Mouse (Mus musculus) intestine, embryonic 14.5 days (tissue): ENCODE results near the gene Rai14. TPM values are rescaled to one million over a fixed set of nuclear protein-coding genes. Genes with fewer than 3 reads are reported as not detected.

Source experiments
- ATAC-seq: fragments of 200-750 bp; cut with Nextera tagmentation; replicated peaks from 2 replicates; pipeline ENCODE4 v1.8.0; 2017; ENCODE audit warnings: low read depth, moderate number of reproducible peaks, moderate TSS enrichment, moderate library complexity; ENCODE audit not compliant: low FRiP score, low TSS enrichment
- DNase-seq: peaks from one replicate; pipeline ENCODE4 v3.0.0-alpha.2; 2018; ENCODE audit warnings: low spot score
- H3K27ac ChIP-seq: fragments of 300-500 bp; sonication (generic); 2 replicates; pipeline ENCODE4 v1.5.1; 2014; ENCODE audit warnings: low read depth, mild to moderate bottlenecking, control low read depth
- H3K27me3 ChIP-seq: fragments of 300-500 bp; sonication (generic); replicated peaks from 2 replicates; pipeline ENCODE4 v1.6.1; 2014; ENCODE audit warnings: low read length, control low read depth; ENCODE audit not compliant: control insufficient read depth, insufficient read depth
- H3K36me3 ChIP-seq: fragments of 300-500 bp; sonication (generic); 2 replicates; pipeline ENCODE4 v1.6.1; 2014; ENCODE audit warnings: low read length, control low read depth; ENCODE audit not compliant: control insufficient read depth, insufficient read depth
- H3K4me1 ChIP-seq: fragments of 300-500 bp; sonication (generic); replicated peaks from 2 replicates; pipeline ENCODE4 v1.6.1; 2014; ENCODE audit warnings: low read length, control low read depth, mixed read lengths; ENCODE audit not compliant: control insufficient read depth, insufficient read depth
- H3K4me2 ChIP-seq: fragments of 300-500 bp; sonication (generic); 2 replicates; pipeline ENCODE4 v1.6.1; 2014; ENCODE audit warnings: low read length
- H3K4me3 ChIP-seq: fragments of 300-500 bp; sonication (generic); 2 replicates; pipeline ENCODE4 v1.5.1; 2014; ENCODE audit warnings: low read depth, low read length, control low read depth, mixed read lengths
- H3K9ac ChIP-seq: fragments of 300-500 bp; sonication (generic); 2 replicates; pipeline ENCODE4 v1.6.1; 2014; ENCODE audit warnings: mild to moderate bottlenecking, low read length
- H3K9me3 ChIP-seq: fragments of 300-500 bp; sonication (generic); 2 replicates; pipeline ENCODE4 v1.6.1; 2016; ENCODE audit warnings: low read length, control low read depth; ENCODE audit not compliant: control insufficient read depth
- WGBS: fragments of 180-500 bp; shearing (Covaris S2); extraction: QIAGEN DNeasy Blood & Tissue Kit; methylation state at CpG from one replicate; pipeline ENCODE4 v1.1.7; 2014; 5-methylcytosine and 5-hydroxymethylcytosine counted together
- polyA plus RNA-seq: library from polyadenylated mRNA; unstranded; fragments of >200 nt; fragmentation: Nextera tagmentation; extraction: Ambion mirVana; gene quantifications from 2 replicates; pipeline ENCODE4 v1.2.1, GENCODE M21; 2014

Gene Rai14
- polyA plus RNA-seq, 1 experiment from 2014 or later, result 20.4 TPM

DNA sequence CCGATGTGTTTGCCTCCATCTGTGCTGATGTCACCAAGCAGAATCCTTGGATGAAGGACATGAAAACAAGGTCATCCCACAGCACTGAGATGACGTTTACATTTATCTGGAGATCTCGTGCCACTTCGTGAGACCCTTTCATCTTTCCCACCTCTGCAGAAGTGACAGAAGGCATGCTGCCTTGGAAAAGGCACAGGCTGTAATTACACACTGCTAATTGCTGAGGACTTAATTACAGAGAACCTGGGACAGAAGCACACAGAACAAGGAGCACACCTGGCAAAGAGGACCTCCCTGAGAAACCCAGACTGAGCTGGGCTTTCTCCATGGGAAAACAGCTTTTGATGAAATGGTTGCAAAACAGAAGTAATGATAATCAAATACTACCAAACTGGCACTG lies 21.8 kb downstream of the Rai14 start:
- ATAC-seq (no peak), DNase-seq (no peak)
- H3K9ac ChIP-seq, result no peak overlapping the region
- H3K27me3 ChIP-seq, result no peaks in the 10 kb centered on the region
- no peaks in the 10 kb centered on the region for H3K9me3 ChIP-seq
- no peak overlapping the region for H3K4me3 ChIP-seq
- 0 out of 2 replicates have a peak, but pooled peaks cover 2% of the 10 kb centered on the region for H3K36me3 ChIP-seq
- H3K4me2 ChIP-seq, result no peak overlapping the region
- no peak overlapping the region for H3K27ac ChIP-seq
- peaks cover 9% of the 10 kb centered on the region for H3K4me1 ChIP-seq
- WGBS, result 33% methylated on average over 4 of the region's 4 CpGs

DNA sequence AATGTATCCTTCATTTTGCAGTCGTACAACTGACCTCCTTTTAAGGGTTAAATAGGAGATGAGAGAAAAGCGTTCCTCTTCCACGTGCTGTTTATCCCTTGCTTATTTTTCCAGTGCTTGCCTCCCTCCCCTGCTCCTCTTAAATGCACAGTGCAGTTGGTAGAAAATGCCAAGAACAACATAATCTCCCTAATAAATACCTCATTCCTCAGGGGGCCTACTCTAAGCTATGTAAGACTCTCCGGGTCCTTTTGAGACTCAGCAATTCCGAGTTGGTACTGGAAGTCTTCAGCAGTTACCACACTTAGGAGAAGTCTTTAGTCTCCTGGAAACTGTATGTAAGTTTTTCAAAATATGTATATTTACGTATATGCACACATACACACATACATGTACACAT lies 22.9 kb downstream of the Rai14 start:
- H3K4me2 ChIP-seq, result no peak overlapping the region
- WGBS, result 40% methylated on average over 6 of the region's 6 CpGs
- ATAC-seq (no peak), DNase-seq (no peak)
- no peaks in the 10 kb centered on the region for H3K27me3 ChIP-seq
- H3K4me3 ChIP-seq, result no peak overlapping the region
- H3K9me3 ChIP-seq, result no peaks in the 10 kb centered on the region
- H3K27ac ChIP-seq, result no peak overlapping the region
- no peak overlapping the region for H3K9ac ChIP-seq
- peaks cover 8% of the 10 kb centered on the region; the same call in 1 of the 2 replicates for H3K36me3 ChIP-seq
- peaks cover 9% of the 10 kb centered on the region for H3K4me1 ChIP-seq

DNA sequence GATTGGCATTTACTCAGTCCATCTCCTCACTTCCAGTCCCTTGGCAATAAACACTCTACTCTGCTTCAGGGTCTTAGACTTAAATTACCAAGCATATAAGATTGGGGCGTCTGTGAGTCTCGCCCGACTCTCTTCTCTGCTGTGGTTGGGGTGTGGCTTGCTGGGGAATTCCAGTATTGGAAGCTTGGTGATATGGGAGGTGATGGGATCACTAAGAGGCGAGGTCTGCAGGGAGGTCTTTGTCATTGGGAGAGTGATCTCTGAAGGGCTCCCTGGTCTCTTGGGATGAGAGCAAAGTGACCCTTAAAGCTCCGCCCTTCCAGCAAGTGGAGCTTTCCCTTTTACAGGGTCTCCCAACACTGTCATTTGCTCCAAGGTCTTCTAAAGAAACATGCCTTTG lies 23.5 kb downstream of the Rai14 start:
- Histone ChIP-seq H3K4me3 (no peak overlapping the region), H3K36me3 (peaks cover 8% of the 10 kb centered on the region; the same call in 1 of the 2 replicates), H3K4me2 (peak overlapping the region; percentile 26), H3K4me1 (peaks cover 12% of the 10 kb centered on the region), H3K9me3 (no peaks in the 10 kb centered on the region), H3K27ac (no peak overlapping the region), H3K9ac (no peak overlapping the region), H3K27me3 (no peaks in the 10 kb centered on the region)
- 64% methylated on average over 5 of the region's 5 CpGs for WGBS
- DNase-seq (no peak), ATAC-seq (no peak)

DNA sequence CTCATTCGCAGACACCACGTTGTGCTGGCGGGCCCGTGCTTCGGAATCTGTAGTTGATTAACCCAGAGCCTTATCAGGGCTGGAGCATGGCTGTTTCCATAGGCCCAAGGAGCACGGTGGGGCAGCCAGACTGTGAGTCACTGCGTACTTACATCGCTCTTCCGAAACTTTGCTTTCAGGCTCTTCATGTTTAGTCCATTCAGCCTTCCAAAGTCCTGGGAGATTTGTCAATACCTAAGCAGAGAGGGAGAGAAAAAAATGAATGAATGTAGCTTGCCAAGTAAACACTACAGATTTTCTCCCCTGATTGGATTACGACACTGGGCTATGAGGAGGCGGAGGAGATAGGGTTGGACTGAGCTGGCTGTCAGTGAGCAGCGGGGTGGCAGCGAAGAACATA lies 24.2 kb downstream of the Rai14 start:
- DNase-seq (no peak), ATAC-seq (peak; percentile 84)
- peaks cover 8% of the 10 kb centered on the region; the same call in 1 of the 2 replicates for H3K36me3 ChIP-seq
- 75% methylated on average over 13 of the region's 13 CpGs for WGBS
- H3K9ac ChIP-seq, result no peak overlapping the region
- peak overlapping the region; percentile 26 for H3K4me2 ChIP-seq
- no peak overlapping the region for H3K4me3 ChIP-seq
- no peaks in the 10 kb centered on the region for H3K27me3 ChIP-seq
- H3K4me1 ChIP-seq, result peaks cover 18% of the 10 kb centered on the region
- H3K9me3 ChIP-seq, result no peaks in the 10 kb centered on the region
- no peak overlapping the region; the same call in 1 of the 2 replicates for H3K27ac ChIP-seq

GRCm38 (mm10) chr15:10689304-10689703 lies 25.1 kb downstream of the Rai14 start:
- WGBS, result 81% methylated on average over 11 of the region's 11 CpGs
- Histone ChIP-seq H3K4me3 (no peak overlapping the region), H3K36me3 (peaks cover 8% of the 10 kb centered on the region; the same call in 1 of the 2 replicates), H3K27me3 (no peaks in the 10 kb centered on the region), H3K4me1 (peaks cover 18% of the 10 kb centered on the region), H3K9ac (no peak overlapping the region), H3K27ac (no peak overlapping the region), H3K9me3 (no peaks in the 10 kb centered on the region), H3K4me2 (no peak overlapping the region)
- no peak for ATAC-seq
- DNase-seq, result no peak

DNA sequence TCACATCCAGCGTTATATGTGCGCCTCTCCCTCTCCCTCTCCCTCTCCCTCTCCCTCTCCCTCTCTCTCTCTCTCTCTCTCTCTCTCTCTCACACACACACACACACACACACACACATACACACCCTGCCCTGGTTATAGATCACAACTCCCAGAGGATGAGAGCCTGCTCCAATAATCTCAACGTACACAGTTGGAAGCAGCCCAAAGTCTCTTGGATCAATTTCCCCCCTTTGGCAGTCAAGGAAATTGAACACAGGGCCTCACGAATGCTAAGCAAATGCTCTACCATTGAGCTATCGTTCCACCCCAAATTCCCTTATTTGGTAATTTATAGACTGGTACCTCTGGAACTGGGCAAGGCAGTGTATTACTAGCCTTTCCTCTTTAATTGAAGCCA lies 25.7 kb downstream of the Rai14 start:
- Histone ChIP-seq H3K27me3 (no peaks in the 10 kb centered on the region), H3K4me3 (no peak overlapping the region), H3K4me1 (peaks cover 18% of the 10 kb centered on the region), H3K9ac (no peak overlapping the region), H3K4me2 (no peak overlapping the region), H3K9me3 (no peaks in the 10 kb centered on the region), H3K36me3 (peaks cover 8% of the 10 kb centered on the region; the same call in 1 of the 2 replicates), H3K27ac (no peak overlapping the region)
- no peak for ATAC-seq
- DNase-seq, result no peak
- 80% methylated on average over 5 of the region's 5 CpGs for WGBS

DNA sequence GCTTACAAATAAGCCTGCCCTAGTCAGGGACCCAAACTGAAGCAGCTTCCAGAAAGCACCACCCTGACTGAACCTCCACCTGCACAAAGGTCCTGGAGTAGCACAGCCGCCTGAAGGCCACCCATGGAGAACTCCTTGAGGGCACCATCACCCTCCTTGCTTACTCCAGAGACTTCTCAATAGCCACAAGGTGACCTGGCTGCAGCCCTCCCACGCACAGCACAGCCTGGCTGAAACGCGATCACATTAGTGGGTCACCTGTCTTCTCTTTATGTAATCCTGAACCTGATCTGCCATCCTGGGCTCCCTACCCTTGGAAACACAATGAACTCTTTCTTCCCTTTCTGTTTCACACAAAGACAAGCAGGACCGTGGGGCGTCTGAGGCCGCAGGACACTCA lies 27.1 kb downstream of the Rai14 start:
- no peak for ATAC-seq
- no peak overlapping the region for H3K4me3 ChIP-seq
- H3K4me2 ChIP-seq, result no peak overlapping the region
- H3K27ac ChIP-seq, result no peak overlapping the region
- H3K27me3 ChIP-seq, result no peaks in the 10 kb centered on the region
- WGBS, result 85% methylated on average over 7 of the region's 7 CpGs
- DNase-seq, result no peak
- H3K4me1 ChIP-seq, result peaks cover 14% of the 10 kb centered on the region
- no peak overlapping the region for H3K9ac ChIP-seq
- H3K9me3 ChIP-seq, result no peaks in the 10 kb centered on the region
- H3K36me3 ChIP-seq, result peaks cover 8% of the 10 kb centered on the region; the same call in 1 of the 2 replicates

DNA sequence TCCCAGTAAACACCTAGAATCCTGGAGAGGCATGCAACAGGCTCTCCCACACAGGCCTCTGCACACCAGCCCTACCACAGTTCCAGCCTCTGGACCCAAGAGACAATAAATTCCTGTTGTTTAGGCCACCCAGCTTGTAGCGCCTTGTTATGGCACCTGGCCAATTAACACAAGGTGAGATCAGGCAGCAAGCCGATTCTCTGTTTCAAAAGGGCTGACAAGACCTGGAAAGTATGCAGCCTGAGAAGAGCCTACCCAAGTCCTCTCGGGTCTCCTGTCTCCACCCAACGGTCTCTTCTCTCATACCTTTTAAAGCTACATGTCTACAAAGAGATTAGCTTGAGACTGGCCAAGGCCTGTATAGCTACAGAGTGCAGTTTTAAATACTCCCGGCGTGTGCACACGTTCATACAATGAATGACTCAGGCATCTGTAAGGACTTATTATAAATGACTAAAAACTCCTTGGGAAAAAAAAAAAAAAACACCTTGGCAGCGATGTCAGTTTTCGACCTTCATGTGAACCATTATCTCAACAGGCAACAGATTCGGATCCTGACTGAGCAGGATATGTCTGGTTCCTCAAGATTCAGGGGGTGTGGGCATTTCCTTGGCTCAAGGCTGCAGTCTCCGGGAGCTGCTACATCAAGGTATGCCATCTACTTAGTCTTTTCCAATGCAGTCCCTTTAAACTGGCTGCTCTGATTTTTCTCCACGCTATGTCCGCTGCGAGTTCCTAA lies 28.6 kb downstream of the Rai14 start:
- DNase-seq (no peak), ATAC-seq (no peak)
- H3K9ac ChIP-seq, result no peak overlapping the region
- no peaks in the 10 kb centered on the region for H3K9me3 ChIP-seq
- H3K4me1 ChIP-seq, result peaks cover 9% of the 10 kb centered on the region; the same call in 1 of the 2 replicates
- peak overlapping the region; percentile 29; the same call in 1 of the 2 replicates for H3K27ac ChIP-seq
- H3K27me3 ChIP-seq, result no peaks in the 10 kb centered on the region
- H3K36me3 ChIP-seq, result peaks cover 8% of the 10 kb centered on the region; the same call in 1 of the 2 replicates
- no peak overlapping the region for H3K4me2 ChIP-seq
- no peak overlapping the region for H3K4me3 ChIP-seq
- WGBS, result 71% methylated on average over 14 of the region's 14 CpGs
